Mouse (Mus musculus) forebrain, embryonic 12.5 days (tissue): Measurements from ENCODE around the gene Cd200. TPM values are rescaled to one million over a fixed set of nuclear protein-coding genes. Genes with fewer than 3 reads are reported as not detected.
"Not testable (repeated sequence)": the region's sequence is repeated elsewhere in the genome, so short reads cannot be mapped to it uniquely, and the experiment has no call there.

ENCODE experiments used
- ATAC-seq: fragments of 200-750 bp; cut with Nextera tagmentation; 2 replicates; pipeline ENCODE4 v1.8.0; 2017; ENCODE audit warnings: moderate TSS enrichment; ENCODE audit not compliant: low FRiP score
- H3K27ac ChIP-seq: fragments of 300-500 bp; sonication (generic); 2 replicates; pipeline ENCODE4 v1.5.1; 2016; ENCODE audit warnings: mild to moderate bottlenecking
- H3K27me3 ChIP-seq: fragments of 300-500 bp; sonication (generic); 2 replicates; pipeline ENCODE4 v1.6.1; 2016; ENCODE audit warnings: mild to moderate bottlenecking
- H3K36me3 ChIP-seq: fragments of 300-500 bp; sonication (generic); replicated peaks from 2 replicates; pipeline ENCODE4 v1.6.1; 2016; ENCODE audit warnings: mild to moderate bottlenecking
- H3K4me1 ChIP-seq: fragments of 300-500 bp; sonication (generic); 2 replicates; pipeline ENCODE4 v1.6.1; 2016
- H3K4me2 ChIP-seq: fragments of 300-500 bp; sonication (generic); 2 replicates; pipeline ENCODE4 v1.6.1; 2016; ENCODE audit warnings: mild to moderate bottlenecking, moderate library complexity
- H3K4me3 ChIP-seq: fragments of 300-500 bp; sonication (generic); replicated peaks from 2 replicates; pipeline ENCODE4 v1.5.1; 2016; ENCODE audit warnings: mild to moderate bottlenecking
- H3K9ac ChIP-seq: fragments of 300-500 bp; sonication (generic); 2 replicates; pipeline ENCODE4 v1.6.1; 2016; ENCODE audit warnings: mild to moderate bottlenecking
- H3K9me3 ChIP-seq: fragments of 300-500 bp; sonication (generic); 2 replicates; pipeline ENCODE4 v1.6.1; 2016
- WGBS: fragments of 180-500 bp; shearing (Covaris S2); methylation state at CpG from one replicate; pipeline ENCODE4 v1.1.7; 2016; 5-methylcytosine and 5-hydroxymethylcytosine counted together
- polyA plus RNA-seq: library from polyadenylated mRNA; unstranded; fragments of >200 nt; fragmentation: Nextera tagmentation; extraction: Ambion mirVana; gene quantifications from 2 replicates; pipeline ENCODE4 v1.2.1, GENCODE M21; 2016

Gene Cd200
- polyA plus RNA-seq, 1 experiment from 2014 or later, result 58.9 TPM

GRCm38 (mm10) chr16:45350767-45351166 is 58.1 kb downstream of the Cd200 start:
- Histone ChIP-seq H3K9me3 (no peaks in the 10 kb centered on the region), H3K4me2 (no peak overlapping the region), H3K4me3 (no peak overlapping the region), H3K9ac (no peak overlapping the region), H3K27ac (no peak overlapping the region), H3K27me3 (no peaks in the 10 kb centered on the region), H3K4me1 (0 out of 2 replicates have a peak, but pooled peaks cover 4% of the 10 kb centered on the region), H3K36me3 (no peaks in the 10 kb centered on the region)
- WGBS, result 60% methylated on average over 4 of the region's 4 CpGs
- no peak for ATAC-seq

GRCm38 (mm10) chr16:45349523-45350298 is 59.1 kb downstream of the Cd200 start:
- no peak overlapping the region for H3K9ac ChIP-seq
- no peaks in the 10 kb centered on the region for H3K27me3 ChIP-seq
- no peak for ATAC-seq
- H3K4me1 ChIP-seq, result 0 out of 2 replicates have a peak, but pooled peaks cover 4% of the 10 kb centered on the region
- H3K9me3 ChIP-seq, result no peaks in the 10 kb centered on the region
- no peak overlapping the region for H3K27ac ChIP-seq
- no peak overlapping the region for H3K4me2 ChIP-seq
- 77% methylated on average over 3 of the region's 3 CpGs for WGBS
- H3K4me3 ChIP-seq, result no peak overlapping the region
- H3K36me3 ChIP-seq, result no peaks in the 10 kb centered on the region

GRCm38 (mm10) chr16:45348238-45348637 is 60.6 kb downstream of the Cd200 start:
- WGBS, result 88% methylated on average over 9 of the region's 9 CpGs
- not testable (repeated sequence) for H3K9ac ChIP-seq, H3K9me3 ChIP-seq, H3K27me3 ChIP-seq, H3K27ac ChIP-seq, H3K4me3 ChIP-seq, H3K4me2 ChIP-seq, H3K4me1 ChIP-seq, ATAC-seq, H3K36me3 ChIP-seq

- Histone ChIP-seq H3K9ac (no peak overlapping the region), H3K4me1 (0 out of 2 replicates have a peak, but pooled peaks cover 4% of the 10 kb centered on the region), H3K27ac (no peak overlapping the region), H3K9me3 (no peaks in the 10 kb centered on the region), H3K36me3 (no peaks in the 10 kb centered on the region), H3K4me3 (no peak overlapping the region), H3K4me2 (no peak overlapping the region), H3K27me3 (no peaks in the 10 kb centered on the region)
- no peak for ATAC-seq
- 94% methylated on average over 5 of the region's 5 CpGs for WGBS
Measured at GRCm38 (mm10) chr16:45346930-45347387, 61.9 kb downstream of the Cd200 start.

- no peak overlapping the region for H3K4me2 ChIP-seq
- no peaks in the 10 kb centered on the region for H3K27me3 ChIP-seq
- no peak overlapping the region for H3K4me3 ChIP-seq
- ATAC-seq, result no peak
- 0 out of 2 replicates have a peak, but pooled peaks cover 4% of the 10 kb centered on the region for H3K4me1 ChIP-seq
- H3K36me3 ChIP-seq, result no peaks in the 10 kb centered on the region
- H3K9me3 ChIP-seq, result no peaks in the 10 kb centered on the region
- H3K9ac ChIP-seq, result no peak overlapping the region
- WGBS, result 96% methylated on average over 2 of the region's 2 CpGs
- H3K27ac ChIP-seq, result no peak overlapping the region
Measured at GRCm38 (mm10) chr16:45346367-45346766, 62.5 kb downstream of the Cd200 start.

GRCm38 (mm10) chr16:45344879-45345278 is 64.0 kb downstream of the Cd200 start:
- Histone ChIP-seq H3K4me2 (no peak overlapping the region), H3K4me3 (no peak overlapping the region), H3K9ac (no peak overlapping the region), H3K27ac (no peak overlapping the region), H3K36me3 (no peaks in the 10 kb centered on the region), H3K27me3 (no peaks in the 10 kb centered on the region), H3K9me3 (no peaks in the 10 kb centered on the region), H3K4me1 (no peaks in the 10 kb centered on the region)
- ATAC-seq, result no peak
- WGBS, result 80% methylated on average over 2 of the region's 2 CpGs

- H3K4me2 ChIP-seq, result no peak overlapping the region
- no peak overlapping the region for H3K4me3 ChIP-seq
- H3K27me3 ChIP-seq, result no peaks in the 10 kb centered on the region
- H3K27ac ChIP-seq, result no peak overlapping the region
- H3K9me3 ChIP-seq, result no peaks in the 10 kb centered on the region
- 78% methylated on average over 1 of the region's 1 CpGs for WGBS
- no peaks in the 10 kb centered on the region for H3K4me1 ChIP-seq
- ATAC-seq, result no peak
- H3K9ac ChIP-seq, result no peak overlapping the region
- H3K36me3 ChIP-seq, result no peaks in the 10 kb centered on the region
Measured at GRCm38 (mm10) chr16:45336478-45336877, 72.4 kb downstream of the Cd200 start.

GRCm38 (mm10) chr16:45334891-45335290 is 74.0 kb downstream of the Cd200 start:
- H3K36me3 ChIP-seq, result no peaks in the 10 kb centered on the region
- no peaks in the 10 kb centered on the region for H3K27me3 ChIP-seq
- H3K27ac ChIP-seq, result no peak overlapping the region
- no peak for ATAC-seq
- H3K4me2 ChIP-seq, result no peak overlapping the region
- no peaks in the 10 kb centered on the region for H3K9me3 ChIP-seq
- no peaks in the 10 kb centered on the region for H3K4me1 ChIP-seq
- 83% methylated on average over 5 of the region's 5 CpGs for WGBS
- no peak overlapping the region for H3K9ac ChIP-seq
- H3K4me3 ChIP-seq, result no peak overlapping the region

GRCm38 (mm10) chr16:45334376-45334765 is 74.5 kb downstream of the Cd200 start:
- no peak for ATAC-seq
- 81% methylated on average over 2 of the region's 2 CpGs for WGBS
- no peak overlapping the region for H3K27ac ChIP-seq

GRCm38 (mm10) chr16:45333678-45334375 is 75.0 kb downstream of the Cd200 start:
- H3K27ac ChIP-seq, result no peak overlapping the region
- WGBS, result 88% methylated on average over 8 of the region's 8 CpGs
- no peak for ATAC-seq

More at GRCm38 (mm10) chr16:45334376-45334765, 74.5 kb downstream of the Cd200 start:
- Histone ChIP-seq H3K4me3 (no peak overlapping the region), H3K9me3 (no peaks in the 10 kb centered on the region), H3K36me3 (no peaks in the 10 kb centered on the region), H3K27me3 (no peaks in the 10 kb centered on the region), H3K9ac (no peak overlapping the region), H3K4me2 (no peak overlapping the region), H3K4me1 (no peaks in the 10 kb centered on the region)

GRCm38 (mm10) chr16:45332591-45332990 is 76.3 kb downstream of the Cd200 start:
- Histone ChIP-seq H3K4me3 (no peak overlapping the region), H3K27ac (no peak overlapping the region), H3K4me1 (no peaks in the 10 kb centered on the region), H3K9ac (no peak overlapping the region), H3K4me2 (no peak overlapping the region), H3K9me3 (no peaks in the 10 kb centered on the region), H3K27me3 (no peaks in the 10 kb centered on the region), H3K36me3 (no peaks in the 10 kb centered on the region)
- WGBS, result 79% methylated on average over 8 of the region's 8 CpGs
- ATAC-seq, result no peak

More at GRCm38 (mm10) chr16:45333678-45334375, 75.0 kb downstream of the Cd200 start:
- no peak overlapping the region for H3K4me3 ChIP-seq
- H3K4me2 ChIP-seq, result no peak overlapping the region
- no peaks in the 10 kb centered on the region for H3K9me3 ChIP-seq
- no peaks in the 10 kb centered on the region for H3K27me3 ChIP-seq
- H3K36me3 ChIP-seq, result no peaks in the 10 kb centered on the region
- no peak overlapping the region for H3K9ac ChIP-seq
- H3K4me1 ChIP-seq, result no peaks in the 10 kb centered on the region
